Mouse (Mus musculus): ENCODE results near the gene Oprm1. TPM values are rescaled to one million over a fixed set of nuclear protein-coding genes. Genes with fewer than 3 reads are reported as not detected.
"Not testable (repeated sequence)": the region's sequence is repeated elsewhere in the genome, so short reads cannot be mapped to it uniquely, and the experiment has no call there.

The Oprm1 gene
- polyA plus RNA-seq (2017; shearing (Covaris generic)): under 1 TPM in 1 of 2 experiments, not detected in 1; 0.97 TPM

GRCm38 (mm10) chr10:6758206-6758605 is at the start of gene Oprm1:
TSS of gene Oprm1 (plus strand) at chr10:6758506.
- no peak for ATAC-seq

DNA sequence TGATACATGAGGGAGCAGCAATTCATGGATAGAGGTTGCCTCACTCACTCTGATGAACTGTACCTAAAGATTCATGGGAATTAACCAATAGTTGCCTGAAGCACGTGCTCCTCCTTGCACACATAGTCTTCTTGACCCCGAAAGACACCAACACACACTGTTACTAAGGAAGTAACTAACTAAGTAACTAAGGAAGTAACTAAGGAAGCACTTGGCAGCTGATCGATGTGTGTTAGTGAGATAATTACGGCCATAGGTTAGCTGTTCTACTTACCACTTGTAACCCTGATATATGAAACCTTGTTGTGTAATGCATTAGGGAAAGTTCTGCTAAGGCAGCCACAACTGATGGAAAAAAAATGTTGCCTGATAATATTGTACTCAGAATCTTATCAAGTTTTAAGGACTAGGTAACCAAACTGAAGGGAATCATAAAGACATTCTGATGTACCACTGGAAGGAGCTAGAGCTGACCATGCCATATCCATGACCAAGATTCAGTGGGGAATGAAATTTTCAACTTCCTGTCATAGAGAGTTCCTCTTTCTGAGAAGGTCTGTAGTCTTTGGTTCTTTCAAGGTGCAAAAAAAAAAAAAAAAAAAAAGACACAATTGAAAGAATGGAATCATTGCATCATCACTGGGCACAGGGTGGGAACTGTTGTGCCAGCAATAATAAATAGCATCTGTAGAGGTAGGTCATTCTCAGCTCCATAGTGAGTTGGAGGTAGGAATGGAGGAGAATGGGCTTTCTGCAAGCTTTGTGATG is 40.9 kb upstream of the Oprm1 start:
- no peak for ATAC-seq

- no peak for ATAC-seq
Measured at GRCm38 (mm10) chr10:6723765-6724164, 34.5 kb upstream of the Oprm1 start.

DNA sequence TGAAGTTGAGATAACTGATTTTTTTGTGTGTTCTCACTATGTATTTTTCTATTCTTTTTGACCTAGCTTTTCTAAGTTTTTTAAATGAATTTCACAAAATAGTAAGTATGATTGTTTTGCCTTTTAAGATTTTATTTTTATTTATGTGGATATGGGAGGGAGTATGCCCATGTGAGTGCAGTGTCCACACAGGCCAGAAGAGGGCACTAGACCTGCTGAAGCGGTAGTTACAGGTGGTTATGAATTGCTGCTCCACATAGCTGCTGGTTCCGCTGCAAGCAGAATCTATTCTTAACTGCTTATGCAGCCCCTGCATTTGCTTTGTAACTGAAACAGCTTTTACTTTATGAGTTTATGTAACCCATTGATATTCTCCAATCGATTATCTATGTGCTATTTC is 29.8 kb upstream of the Oprm1 start:
- no peak for ATAC-seq

GRCm38 (mm10) chr10:6753375-6753774 is 4.9 kb upstream of the Oprm1 start:
- no peak for ATAC-seq

- ATAC-seq: no peak
Measured at GRCm38 (mm10) chr10:6761287-6761811, 3.0 kb downstream of the Oprm1 start, which contains the start of gene Gm10945. TSS of gene Gm10945 (minus strand) at chr10:6761761.

GRCm38 (mm10) chr10:6788517-6789237 is 30.4 kb downstream of the Oprm1 start:
- no peak for ATAC-seq

DNA sequence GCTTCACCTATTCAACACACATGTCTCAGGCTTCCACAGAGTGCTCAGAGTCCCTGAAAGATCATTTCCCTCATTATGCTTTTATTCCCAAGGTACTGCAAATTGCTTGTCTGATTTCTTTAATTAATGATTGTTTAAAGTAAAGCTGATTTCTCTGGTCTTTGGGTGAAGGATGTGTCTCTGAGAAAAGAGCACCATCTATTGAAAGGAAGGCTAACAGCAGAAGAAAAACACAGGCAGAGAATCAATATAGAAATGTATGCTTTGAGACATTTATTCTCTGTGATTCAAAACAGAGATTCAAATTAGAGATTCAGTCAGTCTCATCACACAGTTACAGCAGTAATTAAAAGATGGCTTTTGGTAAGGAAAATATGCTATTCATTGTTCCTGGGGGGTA is 31.9 kb downstream of the Oprm1 start:
- no peak for ATAC-seq

GRCm38 (mm10) chr10:6820626-6821025 is 62.3 kb downstream of the Oprm1 start:
- ATAC-seq: no peak

- no peak for ATAC-seq
Measured at GRCm38 (mm10) chr10:6842225-6842624, 83.9 kb downstream of the Oprm1 start.

DNA sequence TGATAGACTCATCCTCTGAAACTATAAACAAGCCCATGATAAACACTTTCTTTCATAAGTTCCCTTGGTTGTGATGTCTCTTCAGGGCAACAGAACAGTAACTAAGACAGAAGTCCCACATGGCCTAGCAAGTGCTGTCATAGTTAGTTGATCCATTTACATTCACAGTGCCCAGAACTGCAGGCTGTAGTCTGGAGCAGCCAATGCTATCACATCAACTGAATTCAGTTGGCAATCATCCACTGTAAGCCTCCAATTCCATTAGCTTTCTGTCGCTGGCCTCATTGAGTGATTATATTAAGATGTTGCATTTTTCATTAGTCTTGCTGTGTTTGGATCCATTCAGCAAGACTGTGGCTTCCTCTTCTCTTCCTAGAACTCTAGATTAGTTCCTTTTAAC is 88.0 kb downstream of the Oprm1 start:
- ATAC-seq: no peak

DNA sequence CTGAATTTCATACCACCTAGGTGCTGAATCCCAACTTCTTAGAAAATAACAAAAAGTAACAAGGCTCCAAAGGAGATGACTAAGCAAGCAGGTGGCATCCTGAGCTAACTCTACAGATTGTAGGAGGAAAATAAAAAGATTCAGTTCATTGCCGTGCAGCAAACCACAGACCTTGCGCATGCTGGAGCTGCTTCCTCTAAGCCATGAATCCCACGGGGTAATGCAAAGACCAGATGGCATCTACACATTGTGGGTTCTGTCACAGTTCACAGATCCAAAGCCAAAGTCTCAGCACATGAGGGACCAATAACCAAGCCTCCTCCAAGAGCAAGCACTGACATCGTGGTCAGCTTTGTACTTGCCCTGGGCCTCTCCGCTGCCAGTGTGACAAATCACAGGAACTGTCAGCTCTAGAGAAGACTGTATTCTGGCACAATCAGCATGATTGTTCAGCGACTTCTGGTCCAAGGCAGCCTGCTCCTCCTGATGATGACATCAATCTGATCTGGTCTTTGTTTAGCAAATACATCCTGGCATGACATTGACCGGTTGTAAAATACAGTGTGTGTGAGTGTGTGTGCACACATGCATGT is 90.0 kb downstream of the Oprm1 start:
- ATAC-seq: no peak

DNA sequence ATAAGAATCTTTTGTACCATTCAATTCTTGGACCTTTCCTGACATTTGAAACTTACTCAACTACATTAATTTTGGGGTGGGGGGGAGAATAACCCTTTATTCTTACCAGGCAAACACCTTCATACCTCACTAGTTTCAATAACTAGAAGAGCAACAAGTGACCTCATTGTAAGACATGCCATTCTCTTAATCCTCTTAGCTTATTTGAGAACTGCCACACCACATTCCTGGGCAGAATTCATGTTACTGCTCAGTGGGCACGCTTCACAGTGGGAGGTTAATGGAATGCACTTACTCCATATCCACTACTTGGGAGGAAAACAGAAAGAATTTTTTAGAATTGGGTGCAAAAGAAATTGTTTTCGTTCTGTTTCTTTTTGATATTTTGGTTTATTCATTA is 90.5 kb downstream of the Oprm1 start:
- ATAC-seq: no peak

- ATAC-seq: no peak
Measured at GRCm38 (mm10) chr10:6855812-6856211, 97.5 kb downstream of the Oprm1 start.

DNA sequence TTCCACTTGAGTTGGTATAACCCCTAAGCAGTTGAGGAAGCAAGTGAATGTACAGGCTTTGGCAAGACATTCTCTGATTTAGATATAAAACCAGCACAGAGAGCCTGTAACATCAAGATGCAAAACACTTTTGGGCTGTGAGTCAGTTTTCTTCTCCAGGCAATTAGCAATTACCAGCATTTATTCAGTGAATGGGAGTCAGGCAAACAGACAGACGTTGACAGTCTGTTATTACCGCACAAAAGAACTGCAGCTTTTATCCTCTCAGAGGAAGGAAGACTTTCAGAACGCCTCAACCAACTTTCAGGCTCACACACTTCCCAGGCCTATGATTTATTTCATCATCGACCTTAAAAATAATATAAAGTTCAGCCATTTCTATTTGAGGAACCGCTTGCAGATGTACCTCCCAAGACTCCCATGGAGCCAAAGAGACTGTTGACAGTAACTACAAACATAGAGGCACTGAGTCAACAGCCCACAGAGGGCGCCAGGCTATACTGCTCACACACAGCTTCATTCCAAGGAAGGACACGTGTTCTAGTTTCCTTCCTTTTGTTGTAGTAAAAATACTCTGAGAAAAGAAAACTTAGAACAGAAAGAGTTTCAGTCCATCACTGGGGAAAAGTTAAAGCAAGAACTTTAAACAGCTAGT is 113.2 kb downstream of the Oprm1 start:
- ATAC-seq: no peak

DNA sequence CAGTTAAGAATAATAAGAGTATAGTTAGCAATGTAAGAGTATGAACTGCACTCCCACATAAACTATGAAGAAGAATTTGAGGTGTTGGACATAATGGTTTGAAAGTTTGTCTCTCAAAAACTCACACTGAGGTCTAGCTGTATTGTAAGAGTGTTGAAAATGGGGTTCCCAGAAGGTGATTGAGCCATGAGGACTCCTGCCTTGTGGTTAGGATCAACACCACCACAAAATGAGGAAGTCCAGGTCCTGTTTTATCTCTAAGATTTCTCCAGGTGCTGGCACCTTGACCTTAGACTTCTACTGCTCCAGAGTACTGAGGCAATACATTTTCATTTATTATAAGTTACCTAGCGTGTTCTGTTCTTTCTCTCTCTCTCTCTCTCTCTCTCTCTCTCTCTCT is 115.6 kb downstream of the Oprm1 start:
- no peak for ATAC-seq

GRCm38 (mm10) chr10:6878276-6878881 is 120.1 kb downstream of the Oprm1 start:
- no peak for ATAC-seq

DNA sequence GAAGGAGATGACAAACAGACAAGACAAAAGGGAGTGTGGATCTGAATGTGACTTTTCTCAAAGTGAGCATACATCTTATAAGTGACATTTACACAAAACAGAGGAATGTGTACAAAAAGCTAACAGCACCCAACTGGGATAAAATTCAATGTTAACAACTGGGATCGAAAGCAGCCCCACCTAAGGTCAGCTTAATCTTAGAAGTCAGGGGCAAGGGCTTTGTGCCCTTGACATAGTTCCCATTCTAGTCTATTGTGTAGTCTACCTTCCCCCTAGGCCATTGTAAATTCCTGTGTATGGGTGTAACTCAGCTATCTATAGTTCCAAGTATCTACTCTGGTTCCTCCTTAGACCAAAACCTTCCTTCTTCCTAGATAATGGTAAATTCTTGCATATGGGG is 123.7 kb downstream of the Oprm1 start:
- not testable (repeated sequence) for ATAC-seq

- peak; percentile 45 for ATAC-seq
Measured at GRCm38 (mm10) chr10:6885460-6885859, 127.2 kb downstream of the Oprm1 start.

DNA sequence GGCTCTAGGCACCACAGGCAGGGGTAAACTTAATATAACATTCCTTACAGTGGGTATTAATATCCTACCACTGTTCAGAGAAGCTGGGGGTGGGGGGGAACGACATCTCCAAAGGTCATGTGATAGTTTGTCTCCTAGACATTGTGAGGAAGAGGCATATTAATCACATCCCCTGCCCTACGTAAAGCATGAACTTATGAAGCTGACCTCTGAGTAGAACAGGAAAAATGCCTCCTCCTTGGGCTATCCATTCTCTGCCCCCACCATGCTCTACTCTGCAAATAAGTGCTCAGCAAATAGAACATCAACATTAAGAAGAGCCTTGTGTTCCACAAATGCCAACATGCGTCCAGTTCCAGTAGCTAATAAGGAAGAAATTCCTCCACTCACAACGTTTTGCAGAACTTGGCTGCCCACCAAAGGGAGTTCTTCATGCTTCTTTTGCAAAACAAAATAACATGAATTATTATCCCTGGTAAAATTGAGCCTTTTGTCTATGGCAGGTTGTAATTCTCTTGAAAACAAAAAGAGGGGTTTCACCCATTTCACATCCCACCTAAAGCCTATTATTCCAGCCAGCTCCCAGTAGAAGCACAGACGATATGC is 131.4 kb downstream of the Oprm1 start:
- ATAC-seq: no peak

GRCm38 (mm10) chr10:6890348-6891009 is 132.2 kb downstream of the Oprm1 start:
- no peak for ATAC-seq
